Mouse (Mus musculus): ENCODE results near the gene Sp7.

Sp7 gene

DNA sequence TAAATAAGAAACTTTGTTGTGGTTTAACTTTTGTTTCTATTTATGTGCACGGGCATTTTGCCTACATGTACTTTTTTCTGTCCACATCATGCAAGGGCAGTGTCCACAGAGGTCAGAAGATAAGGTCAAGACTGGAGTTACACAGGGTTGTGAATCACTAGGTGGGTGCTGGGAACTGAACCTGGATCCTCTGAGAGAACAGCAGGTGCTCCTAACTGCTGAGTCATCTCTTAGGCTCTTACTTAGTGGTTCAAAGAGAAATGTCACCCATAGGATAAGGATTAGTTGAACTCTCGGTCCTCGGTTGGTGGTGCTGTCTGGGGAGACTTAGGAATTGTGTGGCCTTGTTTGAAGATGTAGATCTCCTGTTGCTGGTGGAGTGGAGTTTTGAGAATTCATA, 22.0 kb upstream of the Sp7 start:
- no peak for DNase-seq (ENCODE audit: low spot score)

DNA sequence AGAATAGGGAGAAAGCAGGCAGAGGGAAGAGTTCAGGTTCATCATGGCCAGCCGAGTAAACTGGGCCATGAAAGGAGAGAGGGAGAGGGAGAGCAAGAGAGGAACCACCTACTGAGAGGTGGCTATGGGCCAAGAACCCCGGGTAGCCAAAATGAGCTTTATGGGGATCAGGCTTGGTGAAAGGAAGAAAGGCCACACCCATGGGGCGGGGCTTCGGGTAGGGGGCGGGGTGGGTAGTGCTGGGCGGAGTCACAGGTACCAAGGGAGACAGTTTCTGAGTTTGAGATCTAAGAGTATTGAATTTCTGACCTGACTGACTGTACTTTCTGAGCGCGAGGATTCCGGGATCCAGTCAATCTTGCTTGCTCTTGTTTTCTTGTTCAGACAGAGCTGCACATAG, 19.7 kb upstream of the Sp7 start:
- DNase-seq (ENCODE audit: low spot score) = no peak

DNA sequence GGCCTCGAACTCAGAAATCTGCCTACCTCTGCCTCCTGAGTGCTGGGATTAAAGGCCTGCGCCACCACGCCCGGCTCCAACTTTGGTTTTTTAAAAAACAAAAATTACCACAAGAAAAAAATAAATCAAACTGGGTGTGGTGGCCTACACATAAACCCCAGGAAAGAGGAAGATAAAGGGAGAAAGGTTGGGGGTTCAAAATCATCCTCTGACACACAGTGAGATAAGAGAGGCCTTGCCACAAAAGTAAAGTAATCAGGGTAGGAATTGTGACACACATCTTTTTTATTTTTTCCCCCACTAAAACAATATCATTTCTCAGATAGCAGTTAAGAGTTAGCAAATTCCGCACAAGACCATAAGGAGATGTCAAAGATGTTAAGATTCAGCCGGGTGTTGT, 16.7 kb upstream of the Sp7 start:
- no peak for DNase-seq (ENCODE audit: low spot score)

DNA sequence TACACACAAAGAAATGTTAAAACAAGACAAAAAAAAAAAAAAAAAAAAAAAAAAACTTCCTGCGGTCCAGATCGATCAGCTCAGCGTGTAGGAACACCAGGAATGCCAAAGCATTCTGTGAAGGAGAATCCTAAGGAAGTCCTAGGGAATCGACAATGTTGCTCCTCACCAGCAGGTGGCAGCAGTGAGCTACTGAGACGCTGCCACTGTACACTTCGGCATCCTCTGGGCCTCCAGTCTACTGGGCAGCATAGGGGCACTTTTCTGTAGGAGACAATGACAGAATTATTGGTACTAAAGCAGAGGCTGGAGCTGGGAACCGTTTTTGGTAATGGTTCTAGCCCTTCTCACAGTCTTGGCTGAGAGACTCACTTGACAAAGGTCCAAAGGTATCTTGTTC, 14.6 kb upstream of the Sp7 start:
- peak; percentile 89 for DNase-seq (ENCODE audit: low spot score)

DNA sequence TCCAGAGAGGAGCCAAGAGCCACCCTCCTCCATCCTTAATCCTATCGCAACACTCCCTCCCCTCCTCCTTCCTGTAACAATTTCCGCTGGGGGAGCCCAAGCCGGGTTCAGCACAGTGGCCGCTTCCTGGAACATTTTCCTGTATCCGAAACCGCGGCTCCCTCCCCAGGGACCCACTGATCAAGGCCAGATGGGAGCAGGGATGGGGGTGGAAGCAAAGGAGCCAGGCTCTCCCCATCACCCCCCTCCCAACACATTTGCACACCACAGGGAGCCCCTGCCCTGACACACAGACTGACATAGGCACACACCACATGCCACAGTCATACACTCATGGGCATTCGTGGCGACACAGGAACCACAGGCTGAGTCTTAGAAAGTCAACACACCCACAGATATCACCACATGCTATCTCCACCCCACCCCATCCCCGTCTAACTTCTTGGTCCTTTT, 10.9 kb upstream of the Sp7 start:
- DNase-seq (ENCODE audit: low spot score) = no peak

DNA sequence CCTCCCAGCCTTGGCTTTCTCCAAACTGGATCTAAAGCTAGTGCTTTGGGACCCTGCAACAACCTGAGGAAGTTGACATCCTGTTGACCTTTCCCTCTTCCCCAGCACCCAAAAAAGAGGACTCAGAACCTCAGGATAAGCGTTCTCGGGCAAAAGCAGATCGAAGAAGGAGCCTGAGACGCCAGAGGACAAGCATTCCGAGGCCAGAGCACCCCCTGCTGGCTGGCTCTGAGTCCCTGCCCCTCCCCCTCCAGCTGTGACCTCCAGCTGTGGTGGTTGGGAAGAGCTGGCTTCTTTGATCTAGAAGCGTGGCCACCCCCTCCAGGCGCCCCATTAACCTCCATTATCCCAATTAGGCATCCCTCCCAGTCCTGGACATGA, 10.2 kb upstream of the Sp7 start:
- peak; percentile 86 for DNase-seq (ENCODE audit: low spot score)

DNA sequence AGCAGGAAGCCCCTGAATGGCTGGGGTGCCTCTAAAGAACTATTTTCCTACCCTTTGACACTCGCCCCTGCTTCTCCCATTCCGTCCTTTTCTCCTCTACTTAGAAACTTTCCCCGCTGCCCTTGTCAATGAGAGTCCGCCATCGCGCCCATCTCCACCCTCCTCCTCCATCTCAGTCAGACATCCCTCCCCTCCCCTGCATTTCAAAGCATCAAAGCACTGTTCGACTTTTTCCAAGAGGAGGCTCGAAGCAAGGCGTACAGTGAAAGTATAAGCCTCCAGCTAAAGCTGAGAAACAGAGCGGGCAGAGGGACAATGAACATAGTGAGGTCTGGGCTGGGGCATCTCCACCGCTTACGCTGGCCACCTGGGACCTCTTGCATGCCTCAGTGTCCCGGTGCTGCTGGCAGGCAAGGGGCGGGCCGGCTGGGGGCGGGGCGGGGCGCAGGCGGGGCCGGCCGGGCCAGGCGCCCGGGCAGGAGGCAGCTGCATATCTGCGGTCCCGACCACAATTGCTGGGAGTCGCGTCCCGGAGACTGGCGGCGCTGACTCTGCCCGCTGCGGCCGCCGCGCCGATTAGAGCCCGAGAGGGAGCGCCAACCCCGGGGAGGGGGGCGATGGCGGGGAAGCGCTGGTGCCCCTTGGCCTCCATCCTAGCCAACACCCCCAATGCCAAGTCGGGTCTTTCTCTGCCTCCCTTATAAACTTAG, 9.6 kb upstream of the Sp7 start:
- DNase-seq (ENCODE audit: low spot score) = peak; percentile 29

DNA sequence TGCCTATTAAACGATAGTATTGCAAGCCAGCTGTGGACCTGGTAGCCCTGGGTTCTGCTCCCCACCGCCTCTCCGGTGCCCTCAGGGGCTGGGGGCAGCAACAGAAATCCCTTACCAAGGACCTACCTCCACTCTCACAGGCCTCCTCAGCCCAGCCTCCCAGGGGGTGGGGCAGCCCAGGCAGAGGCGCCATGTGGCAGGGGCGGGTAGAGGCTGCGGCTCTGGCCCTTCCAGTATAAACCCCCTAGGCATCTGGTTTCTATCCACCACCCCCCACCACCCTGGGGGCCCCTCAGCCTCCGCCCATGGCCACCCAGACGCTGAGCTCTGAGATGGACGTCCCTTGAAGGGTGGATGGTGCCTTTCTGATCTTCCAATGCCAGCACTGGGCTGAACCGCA, 3.7 kb upstream of the Sp7 start:
- DNase-seq (ENCODE audit: low spot score) = no peak

DNA sequence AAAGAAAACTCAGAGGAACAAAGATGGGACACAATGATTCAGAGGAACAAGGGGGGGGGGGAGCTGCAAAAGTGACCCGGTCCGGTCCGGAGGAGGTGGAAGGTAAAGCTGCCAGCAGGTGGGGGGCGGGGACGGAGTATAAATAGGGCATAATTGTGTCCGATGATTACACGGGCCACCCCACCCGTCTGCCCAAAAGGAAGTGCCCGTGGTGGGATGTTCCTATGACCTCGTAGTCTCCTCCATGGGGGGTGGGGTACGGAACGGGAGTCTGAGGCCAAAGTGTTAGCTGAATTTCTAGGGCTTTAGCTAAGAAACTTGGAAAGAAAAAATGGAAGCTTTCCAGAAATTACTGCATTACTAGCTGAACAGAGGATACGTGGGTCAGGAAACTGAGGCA, 3.0 kb upstream of the Sp7 start:
- no peak for DNase-seq (ENCODE audit: low spot score)

DNA sequence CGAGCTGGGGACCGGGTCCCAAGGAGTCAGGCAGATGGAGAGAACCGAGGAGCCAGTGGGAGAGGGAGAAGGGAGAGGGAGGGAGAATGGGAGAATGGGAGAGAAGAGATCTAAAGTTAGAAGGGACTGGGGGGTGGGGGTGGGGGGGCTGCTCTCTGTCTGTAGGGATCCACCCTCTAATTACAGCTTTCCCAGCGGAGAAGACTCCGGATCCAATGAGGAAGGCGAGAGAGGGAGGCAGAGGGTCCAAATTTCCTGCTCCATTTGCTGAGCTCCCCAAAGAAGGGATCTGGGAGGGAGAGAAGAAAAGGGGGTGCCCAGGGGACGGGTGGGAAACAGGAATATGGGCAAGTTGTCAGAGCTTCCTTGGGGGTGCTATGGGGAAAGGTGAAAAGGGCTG, 744 bp downstream of the Sp7 start:
- DNase-seq (ENCODE audit: low spot score) = no peak

DNA sequence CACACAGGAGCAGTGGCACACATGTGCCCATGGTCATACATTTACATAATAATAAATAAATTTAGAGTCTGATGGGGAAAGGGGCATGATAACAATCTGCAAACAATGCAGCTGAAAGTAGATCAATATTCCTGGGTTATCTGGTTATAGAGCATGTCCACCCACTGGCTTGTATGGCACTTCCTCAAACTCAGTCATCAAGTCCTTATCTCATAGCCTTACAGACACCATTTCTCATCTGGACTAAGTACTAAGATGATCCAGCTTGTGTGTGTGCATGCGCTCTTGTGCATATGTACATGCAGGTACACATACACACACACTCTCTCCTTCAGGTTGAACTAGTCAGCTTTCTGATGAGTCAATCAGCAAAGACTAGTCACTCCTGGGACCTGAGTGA, 2.3 kb downstream of the Sp7 start:
- no peak for DNase-seq (ENCODE audit: low spot score)

DNA sequence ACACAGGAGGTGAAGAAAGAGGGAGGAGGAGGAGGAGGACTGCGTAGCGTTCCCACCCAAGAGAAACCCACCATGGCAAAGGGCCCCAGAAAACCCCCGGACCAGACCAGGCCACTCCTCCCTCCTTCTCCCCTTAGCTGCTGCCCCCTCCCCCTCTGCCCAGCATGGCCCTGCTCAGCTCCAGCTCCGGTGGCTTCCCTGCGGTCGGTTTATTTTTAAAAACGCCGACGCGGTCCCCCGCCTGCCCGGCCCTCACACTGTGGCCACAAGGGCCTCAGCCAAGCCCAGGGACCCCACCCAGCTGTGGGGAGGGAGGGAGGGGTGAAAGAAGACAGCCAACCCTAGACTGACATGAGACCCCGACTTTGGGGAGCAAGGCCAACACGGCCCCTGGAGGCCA, 4.3 kb downstream of the Sp7 start:
- DNase-seq (ENCODE audit: low spot score) = no peak

DNA sequence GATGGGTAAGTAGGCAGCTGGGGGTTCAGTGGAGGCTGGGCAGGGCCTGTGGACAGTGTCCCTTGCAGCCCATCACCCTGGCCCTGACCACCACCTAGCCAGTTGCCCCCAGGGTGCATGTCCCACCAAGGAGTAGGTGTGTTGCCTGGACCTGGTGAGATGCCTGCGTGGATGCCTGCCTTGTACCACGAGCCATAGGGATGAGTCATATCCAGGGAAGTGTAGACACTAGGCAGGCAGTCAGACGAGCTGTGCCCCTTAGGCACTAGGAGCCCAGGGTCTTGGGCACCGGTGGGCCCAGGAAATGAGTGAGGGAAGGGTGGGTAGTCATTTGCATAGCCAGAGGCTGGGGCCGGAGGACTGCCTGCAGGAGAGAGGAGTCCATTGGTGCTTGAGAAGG, 8.1 kb downstream of the Sp7 start:
- no peak for DNase-seq (ENCODE audit: low spot score)

DNA sequence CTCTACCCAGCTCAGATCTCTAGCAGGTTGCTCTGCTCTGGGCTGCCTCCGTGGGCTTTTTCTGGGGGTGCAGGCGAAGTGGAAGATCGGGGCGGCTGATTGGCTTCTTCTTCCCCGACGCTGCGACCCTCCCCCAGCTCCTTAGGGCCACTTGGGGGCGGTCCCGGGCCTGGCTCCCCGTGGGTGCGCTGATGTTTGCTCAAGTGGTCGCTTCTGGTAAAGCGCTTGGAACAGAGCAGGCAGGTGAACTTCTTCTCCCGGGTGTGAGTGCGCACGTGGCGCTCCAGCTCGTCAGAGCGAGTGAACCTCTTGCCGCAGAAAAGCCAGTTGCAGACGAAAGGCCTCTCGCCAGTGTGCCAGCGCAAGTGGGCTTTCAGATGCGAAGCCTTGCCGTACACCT, 8.9 kb downstream of the Sp7 start:
- no peak for DNase-seq (ENCODE audit: low spot score)

DNA sequence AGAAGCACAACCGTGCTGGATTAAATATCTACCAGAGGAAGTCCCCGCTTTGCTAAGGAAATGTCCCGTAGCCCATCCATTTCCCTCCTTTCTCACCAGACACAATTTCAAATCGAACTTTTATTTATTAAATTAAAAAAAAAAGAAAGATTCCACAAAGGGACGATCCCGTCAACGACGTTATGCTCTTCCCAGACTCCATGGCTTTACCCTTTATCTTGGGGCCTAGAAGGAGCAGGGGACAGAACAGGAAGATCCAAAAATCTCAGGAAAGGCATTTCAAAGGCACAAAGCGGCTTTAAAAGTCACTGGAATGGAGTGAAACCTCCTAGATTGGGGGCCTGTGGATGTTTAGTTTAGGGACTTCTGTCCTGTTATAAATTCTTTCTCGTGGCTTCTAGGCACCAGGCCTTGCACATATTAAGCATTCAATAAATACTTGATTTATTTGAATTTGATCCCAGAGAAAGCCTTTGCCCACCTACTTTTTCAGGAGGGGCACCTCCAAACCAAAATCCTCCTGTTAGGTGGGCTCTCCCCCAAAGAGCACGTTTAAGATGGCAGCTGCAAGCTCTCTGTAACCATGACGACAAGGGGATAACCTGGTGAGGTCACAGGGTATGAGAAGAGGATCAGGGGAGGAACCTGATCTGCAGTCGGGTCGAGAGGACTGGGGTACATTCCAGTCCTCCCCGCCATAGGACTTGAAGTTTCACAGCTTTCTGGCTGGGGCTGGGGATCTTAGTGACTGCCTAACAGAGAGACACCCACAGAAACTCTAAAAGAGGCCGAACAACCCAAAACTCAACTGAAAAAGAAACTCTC, 10.3 kb downstream of the Sp7 start:
- no peak for DNase-seq (ENCODE audit: low spot score)

DNA sequence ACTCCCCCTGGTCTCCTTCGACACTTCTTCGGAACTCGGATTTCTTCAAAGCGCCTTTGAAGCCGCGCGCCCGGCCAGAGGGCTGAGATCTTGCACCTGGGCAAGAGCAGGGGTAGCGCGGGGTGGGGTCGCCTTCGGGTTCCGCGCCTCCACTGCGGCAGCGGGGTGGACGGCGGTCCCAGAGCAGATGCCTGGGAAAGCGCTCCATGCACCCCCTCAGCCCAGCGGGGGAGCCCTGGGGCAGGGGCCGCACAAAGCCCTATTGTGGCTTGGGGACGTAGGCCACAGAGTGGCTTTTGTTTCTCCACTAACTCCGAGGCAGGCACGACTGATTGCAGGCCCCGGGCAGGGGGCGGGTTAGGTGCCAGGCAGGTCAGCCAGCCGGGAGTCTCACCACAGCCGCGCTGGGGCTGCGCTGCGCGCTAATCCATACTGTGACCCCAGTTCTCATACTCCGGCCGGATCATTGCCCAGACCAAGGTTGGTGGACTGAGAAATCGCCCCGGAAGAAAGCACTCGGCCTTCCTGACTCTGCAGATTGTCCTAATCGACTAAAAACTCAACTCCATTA, 11.0 kb downstream of the Sp7 start:
- DNase-seq (ENCODE audit: low spot score) = no peak

DNA sequence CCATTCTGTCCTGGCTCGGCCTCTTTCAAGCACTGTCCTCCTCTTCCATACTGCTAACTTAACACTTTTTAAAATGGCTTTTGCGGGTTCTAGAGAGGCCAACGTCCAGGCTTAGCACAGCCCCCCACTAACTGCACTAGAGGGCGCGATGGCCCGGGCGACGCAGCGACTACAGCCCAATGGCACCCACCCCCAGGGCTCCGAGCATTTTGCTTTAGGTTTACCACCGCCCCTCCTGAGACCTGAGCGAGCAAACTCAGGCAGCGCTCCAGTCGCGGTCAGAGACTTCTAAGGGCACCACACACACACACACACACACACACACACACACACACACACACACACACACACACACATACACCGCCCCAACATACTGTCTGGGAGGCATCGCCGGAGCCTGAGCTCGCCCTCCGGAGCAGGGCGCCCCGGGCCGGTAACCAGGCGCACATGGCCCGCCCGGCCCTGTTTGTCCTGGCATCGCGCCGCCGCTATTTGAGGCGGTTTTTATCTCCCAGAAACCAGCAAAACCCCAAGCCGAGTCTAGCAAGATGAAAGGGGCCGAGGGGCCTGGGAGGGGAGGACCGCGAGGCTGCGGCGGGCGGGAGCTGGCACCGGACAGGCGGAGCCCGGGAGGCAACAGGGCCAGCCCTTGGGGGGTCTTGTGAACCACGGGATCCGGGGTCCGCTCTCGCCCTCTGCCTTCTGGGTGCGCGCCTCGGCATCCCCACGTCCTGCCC, 11.7 kb downstream of the Sp7 start:
- DNase-seq (ENCODE audit: low spot score) = peak; percentile 38

DNA sequence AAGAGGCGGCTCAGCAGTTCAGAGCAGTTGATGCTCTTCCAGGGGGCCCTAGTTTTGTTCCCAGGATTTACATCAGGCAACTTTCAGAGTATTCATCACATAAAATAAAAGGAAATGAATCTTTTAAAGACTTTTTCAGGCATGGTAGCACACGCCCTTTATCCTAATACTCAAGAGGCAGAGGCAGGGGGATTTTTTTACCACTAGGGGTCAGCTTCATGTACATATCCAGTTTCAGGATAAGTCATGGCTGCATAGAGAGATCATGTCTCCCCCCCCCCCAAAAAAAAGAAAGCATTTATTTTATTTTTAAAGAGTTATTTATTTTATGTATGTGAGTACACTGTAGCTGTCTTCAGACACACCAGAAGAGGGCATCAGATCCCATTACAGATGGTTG, 13.0 kb downstream of the Sp7 start:
- no peak for DNase-seq (ENCODE audit: low spot score)

DNA sequence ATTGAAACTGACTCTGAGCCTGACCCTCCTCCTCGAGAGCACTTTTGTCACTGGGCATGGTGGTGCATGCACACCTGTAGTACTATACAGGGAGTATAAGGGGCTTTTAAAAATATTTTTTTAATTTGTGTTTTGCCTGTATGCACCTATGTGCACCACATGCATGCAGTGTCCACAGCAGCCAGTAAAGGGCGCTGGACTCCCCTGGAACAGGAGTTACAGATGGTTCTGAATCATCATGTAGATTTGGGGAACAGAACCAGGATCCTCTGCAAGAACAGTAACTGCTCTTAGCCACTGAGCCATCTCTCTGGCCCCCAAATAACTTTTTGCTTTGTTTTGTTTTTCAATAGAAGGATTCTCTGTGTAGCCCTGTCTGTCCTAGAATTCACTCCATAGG, 14.8 kb downstream of the Sp7 start:
- no peak for DNase-seq (ENCODE audit: low spot score)

DNA sequence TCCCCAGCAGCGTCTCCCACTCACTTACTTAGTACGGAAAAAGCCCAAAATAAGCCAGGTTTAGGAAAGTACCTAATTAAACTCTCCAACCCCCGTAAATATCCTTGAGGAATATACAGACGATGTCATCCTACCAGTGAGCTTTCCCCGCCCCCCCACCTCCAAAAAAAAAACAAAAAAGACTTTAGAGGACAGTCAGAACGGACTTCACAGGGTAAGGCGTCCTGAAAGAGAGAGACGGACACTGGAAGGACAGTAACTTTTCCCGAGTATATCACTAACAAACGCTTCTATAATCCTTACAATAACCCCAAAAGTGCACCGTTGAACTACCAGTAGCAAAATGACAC, 16.1 kb downstream of the Sp7 start:
- no peak for DNase-seq (ENCODE audit: low spot score)

DNA sequence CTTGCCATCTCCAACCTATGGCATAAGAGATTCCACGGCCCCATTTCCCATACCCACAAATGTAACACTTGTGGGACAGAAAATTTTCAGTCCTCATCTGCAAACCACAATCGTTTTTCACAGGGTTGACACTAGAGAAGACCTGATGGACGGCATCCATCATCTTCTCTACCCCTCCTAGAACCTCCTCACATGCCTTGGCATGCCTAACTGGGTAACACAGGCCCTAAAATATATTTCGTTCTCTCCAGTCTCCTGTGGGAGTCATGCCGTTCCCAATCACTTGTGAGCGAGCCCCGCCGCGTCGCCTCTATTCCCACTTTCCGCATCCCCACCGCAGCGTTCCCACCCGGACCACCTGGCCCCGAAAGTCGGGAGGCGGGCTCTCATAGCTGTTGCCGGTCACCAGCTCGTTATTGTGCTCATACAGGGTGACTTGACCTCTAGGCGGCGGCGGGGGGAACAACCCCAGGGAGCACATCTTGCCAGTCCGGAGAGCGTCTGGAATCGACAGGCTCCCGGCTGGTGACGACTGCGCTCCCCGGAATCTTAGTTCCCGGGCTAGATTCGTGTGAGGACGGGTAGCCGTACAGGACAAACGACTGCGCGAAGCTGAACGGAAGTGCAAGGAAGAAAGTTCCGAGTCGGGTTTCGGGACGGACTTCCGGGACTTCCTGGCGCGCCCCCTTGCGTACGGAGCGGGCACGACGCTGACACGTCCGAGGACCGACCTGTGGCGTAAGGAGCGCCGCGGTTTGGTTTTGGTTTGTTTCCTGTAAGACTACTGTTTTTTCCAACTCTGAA, 16.6 kb downstream of the Sp7 start, which contains the start of gene Aaas:
Aaas (minus strand) TSS at position 634 of the 804 bp plus-strand sequence.
- DNase-seq (ENCODE audit: low spot score) = peak; percentile 95

DNA sequence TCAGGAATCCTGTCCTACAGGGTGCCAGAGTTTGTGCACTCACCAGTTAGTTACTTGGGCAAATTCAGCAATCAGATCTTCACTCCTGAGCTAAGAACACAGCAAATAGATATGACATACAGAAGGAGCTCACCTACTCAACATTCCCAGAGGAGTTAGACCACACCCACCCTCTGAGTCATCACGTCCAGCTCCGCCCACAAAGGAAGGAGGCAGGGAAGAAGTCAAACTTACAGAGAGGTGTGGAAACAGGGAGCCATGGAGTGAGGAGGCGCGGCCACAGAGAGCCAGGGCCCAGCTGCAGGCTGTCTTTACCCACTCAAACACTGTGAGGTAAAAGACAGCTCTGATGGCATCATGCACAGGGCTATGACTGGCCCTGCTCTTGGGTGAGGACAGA, 20.5 kb downstream of the Sp7 start:
- no peak for DNase-seq (ENCODE audit: low spot score)
